Mouse (Mus musculus): Measurements from ENCODE around the gene Gnaz.

DNA sequence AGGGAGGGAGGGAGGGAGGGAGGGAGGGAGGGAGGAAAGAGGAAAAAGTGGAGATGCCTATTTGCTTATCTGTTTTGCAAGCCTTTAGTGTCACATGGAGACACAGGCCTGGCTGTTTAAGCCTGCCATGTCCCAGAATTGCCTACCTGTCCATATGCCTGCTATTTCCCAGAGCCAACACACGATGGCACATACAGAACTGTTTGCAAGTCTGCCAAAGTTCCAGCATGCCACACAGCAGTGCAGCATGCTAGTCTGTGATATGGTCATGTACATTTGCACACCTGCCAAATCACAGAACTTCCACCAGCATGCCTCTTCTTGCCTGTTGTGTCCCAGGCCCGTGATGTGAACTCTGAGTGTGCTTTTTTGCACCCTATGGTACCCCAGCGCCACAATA, 36.4 kb upstream of the Gnaz start:
- TF ChIP-seq CTCF (IDR thresholded peaks at IDR 0.05; ENCODE audit: low read depth) (no peak), EP300 (IDR thresholded peaks at IDR 0.05; ENCODE audit: low read depth) (no peak)

All from liver, embryonic 14.5 days (tissue).